Mouse (Mus musculus): ENCODE data around the gene Rab42. TPM values are rescaled to one million over a fixed set of nuclear protein-coding genes. Genes with fewer than 3 reads are reported as not detected.
"Not testable (repeated sequence)": the region's sequence is repeated elsewhere in the genome, so short reads cannot be mapped to it uniquely, and the experiment has no call there.

The Rab42 gene
- polyA plus RNA-seq, 1 experiment from 2014 or later = 1.5 TPM

GRCm38 (mm10) chr4:132311801-132312200 is 8.6 kb upstream of the Rab42 start:
- ATAC-seq (replicated peaks; ENCODE audit: insufficient number of reproducible peaks, insufficient read depth, low FRiP score, low read depth) = no peak
- H3K4me1 ChIP-seq (replicated peaks) = peaks cover 21% of the 10 kb centered on the region
- no peak overlapping the region for H3K4me2 ChIP-seq
- no peak overlapping the region for H3K27ac ChIP-seq
- WGBS = 49% methylated on average over 3 of the region's 3 CpGs
- peaks cover 46% of the 10 kb centered on the region for H3K36me3 ChIP-seq
- H3K9ac ChIP-seq = no peak overlapping the region
- H3K4me3 ChIP-seq = no peak overlapping the region
- no peaks in the 10 kb centered on the region for H3K27me3 ChIP-seq
- no peaks in the 10 kb centered on the region for H3K9me3 ChIP-seq (replicated peaks)

- ATAC-seq (replicated peaks; ENCODE audit: insufficient number of reproducible peaks, insufficient read depth, low FRiP score, low read depth) = no peak
Observed at GRCm38 (mm10) chr4:132311209-132311608, 8.0 kb upstream of the Rab42 start.

GRCm38 (mm10) chr4:132309849-132310472 is 6.8 kb upstream of the Rab42 start:
- Histone ChIP-seq H3K9me3 (replicated peaks) (no peaks in the 10 kb centered on the region), H3K27ac (peak overlapping the region; percentile 89), H3K4me3 (peak overlapping the region; percentile 74), H3K4me2 (peak overlapping the region; percentile 71), H3K27me3 (no peaks in the 10 kb centered on the region), H3K36me3 (peaks cover 40% of the 10 kb centered on the region), H3K4me1 (replicated peaks) (peaks cover 15% of the 10 kb centered on the region), H3K9ac (peak overlapping the region; percentile 75)
- peak; percentile 41; the same call in 1 of the 2 replicates for ATAC-seq (replicated peaks; ENCODE audit: insufficient number of reproducible peaks, insufficient read depth, low FRiP score, low read depth)
- 32% methylated on average over 10 of the region's 10 CpGs for WGBS

More at GRCm38 (mm10) chr4:132311209-132311608, 8.0 kb upstream of the Rab42 start:
- Histone ChIP-seq H3K4me3 (no peak overlapping the region), H3K27me3 (no peaks in the 10 kb centered on the region), H3K9me3 (replicated peaks) (no peaks in the 10 kb centered on the region), H3K4me1 (replicated peaks) (peaks cover 21% of the 10 kb centered on the region), H3K4me2 (no peak overlapping the region), H3K9ac (no peak overlapping the region), H3K36me3 (peaks cover 45% of the 10 kb centered on the region), H3K27ac (no peak overlapping the region)
- 45% methylated on average over 1 of the region's 1 CpGs for WGBS

- WGBS = 1% methylated on average over 15 of the region's 15 CpGs
- H3K9ac ChIP-seq = peak overlapping the region; percentile 75
- peaks cover 15% of the 10 kb centered on the region for H3K4me1 ChIP-seq (replicated peaks)
- H3K4me2 ChIP-seq = peak overlapping the region; percentile 71
- H3K9me3 ChIP-seq (replicated peaks) = no peaks in the 10 kb centered on the region
- no peaks in the 10 kb centered on the region for H3K27me3 ChIP-seq
- peak overlapping the region; percentile 74 for H3K4me3 ChIP-seq
- H3K36me3 ChIP-seq = peaks cover 40% of the 10 kb centered on the region
- peak overlapping the region; percentile 89 for H3K27ac ChIP-seq
- ATAC-seq (replicated peaks; ENCODE audit: insufficient number of reproducible peaks, insufficient read depth, low FRiP score, low read depth) = no peak
Observed at GRCm38 (mm10) chr4:132309140-132309848, 6.1 kb upstream of the Rab42 start.

- peak overlapping the region; percentile 71 for H3K4me2 ChIP-seq
- H3K9me3 ChIP-seq (replicated peaks) = no peaks in the 10 kb centered on the region
- peak overlapping the region; percentile 75 for H3K9ac ChIP-seq
- peak overlapping the region; percentile 89 for H3K27ac ChIP-seq
- under 1% methylated on average over 41 of the region's 41 CpGs for WGBS
- peak overlapping the region; percentile 74 for H3K4me3 ChIP-seq
- H3K27me3 ChIP-seq = no peaks in the 10 kb centered on the region
- peaks cover 34% of the 10 kb centered on the region for H3K36me3 ChIP-seq
- peaks cover 15% of the 10 kb centered on the region for H3K4me1 ChIP-seq (replicated peaks)
- peak; percentile 87 for ATAC-seq (replicated peaks; ENCODE audit: insufficient number of reproducible peaks, insufficient read depth, low FRiP score, low read depth)
Observed at GRCm38 (mm10) chr4:132308437-132309139, 5.4 kb upstream of the Rab42 start.

- Histone ChIP-seq H3K27me3 (no peaks in the 10 kb centered on the region), H3K9me3 (replicated peaks) (no peaks in the 10 kb centered on the region), H3K4me3 (no peak overlapping the region), H3K27ac (no peak overlapping the region), H3K4me2 (no peak overlapping the region), H3K36me3 (peaks cover 14% of the 10 kb centered on the region), H3K4me1 (replicated peaks) (peaks cover 27% of the 10 kb centered on the region), H3K9ac (no peak overlapping the region)
- ATAC-seq (replicated peaks; ENCODE audit: insufficient number of reproducible peaks, insufficient read depth, low FRiP score, low read depth) = no peak
- 81% methylated on average over 6 of the region's 6 CpGs for WGBS
Observed at GRCm38 (mm10) chr4:132306004-132306403, 2.8 kb upstream of the Rab42 start.

GRCm38 (mm10) chr4:132305276-132305675 is 2.1 kb upstream of the Rab42 start:
- Histone ChIP-seq H3K36me3 (peaks cover 7% of the 10 kb centered on the region), H3K4me2 (no peak overlapping the region), H3K27me3 (no peaks in the 10 kb centered on the region), H3K4me3 (no peak overlapping the region), H3K9ac (no peak overlapping the region), H3K4me1 (replicated peaks) (peaks cover 21% of the 10 kb centered on the region), H3K9me3 (replicated peaks) (no peaks in the 10 kb centered on the region), H3K27ac (no peak overlapping the region)
- 70% methylated on average over 8 of the region's 8 CpGs for WGBS
- ATAC-seq (replicated peaks; ENCODE audit: insufficient number of reproducible peaks, insufficient read depth, low FRiP score, low read depth) = no peak

- WGBS = 43% methylated on average over 6 of the region's 6 CpGs
- peaks cover 13% of the 10 kb centered on the region for H3K4me1 ChIP-seq (replicated peaks)
- not testable (repeated sequence) for H3K27ac ChIP-seq
Observed at GRCm38 (mm10) chr4:132303484-132303883, 299 bp upstream of the Rab42 start.

GRCm38 (mm10) chr4:132301965-132302938 is 933 bp downstream of the Rab42 start:
- Histone ChIP-seq H3K36me3 (no peaks in the 10 kb centered on the region), H3K4me3 (peak overlapping the region; percentile 61), H3K4me1 (replicated peaks) (peaks cover 13% of the 10 kb centered on the region), H3K27ac (peak overlapping the region; percentile 55), H3K27me3 (no peaks in the 10 kb centered on the region), H3K9ac (peak overlapping the region; percentile 65), H3K4me2 (peak overlapping the region; percentile 70), H3K9me3 (replicated peaks) (no peaks in the 10 kb centered on the region)
- ATAC-seq (replicated peaks; ENCODE audit: insufficient number of reproducible peaks, insufficient read depth, low FRiP score, low read depth) = no peak
- WGBS = 63% methylated on average over 16 of the region's 16 CpGs

More at GRCm38 (mm10) chr4:132303484-132303883, 299 bp upstream of the Rab42 start:
- H3K36me3 ChIP-seq; H3K9me3 ChIP-seq (replicated peaks); H3K27me3 ChIP-seq; ATAC-seq (replicated peaks; ENCODE audit: insufficient number of reproducible peaks, insufficient read depth, low FRiP score, low read depth): not testable (repeated sequence)
- peak overlapping the region; percentile 61 for H3K4me3 ChIP-seq
- peak overlapping the region; percentile 70 for H3K4me2 ChIP-seq
- H3K9ac ChIP-seq = peak overlapping the region; percentile 65; the same call in 1 of the 2 replicates

- no peaks in the 10 kb centered on the region for H3K36me3 ChIP-seq
- H3K4me2 ChIP-seq = no peak overlapping the region
- WGBS = 41% methylated on average over 6 of the region's 6 CpGs
- H3K27ac ChIP-seq = peak overlapping the region; percentile 43
- H3K9ac ChIP-seq = no peak overlapping the region
- H3K4me3 ChIP-seq = no peak overlapping the region
- no peak for ATAC-seq (replicated peaks; ENCODE audit: insufficient number of reproducible peaks, insufficient read depth, low FRiP score, low read depth)
- H3K4me1 ChIP-seq (replicated peaks) = peaks cover 13% of the 10 kb centered on the region
- H3K9me3 ChIP-seq (replicated peaks) = no peaks in the 10 kb centered on the region
- H3K27me3 ChIP-seq = no peaks in the 10 kb centered on the region
Observed at GRCm38 (mm10) chr4:132301486-132301885, 1.7 kb downstream of the Rab42 start.

Data from heart, embryonic 15.5 days (tissue).